Mouse (Mus musculus) stomach, postnatal 0 days (tissue): ENCODE data around the gene Herc1.

Source experiments
- CTCF ChIP-seq: IDR thresholded peaks from 2 replicates; pipeline ENCODE4 v1.5.1; 2016; ENCODE audit warnings: antibody characterized with exemption, low read depth, mild to moderate bottlenecking, moderate library complexity
- EP300 ChIP-seq: optimal IDR thresholded peaks from 2 replicates; pipeline ENCODE3; 2016; ENCODE audit warnings: antibody characterized with exemption

DNA sequence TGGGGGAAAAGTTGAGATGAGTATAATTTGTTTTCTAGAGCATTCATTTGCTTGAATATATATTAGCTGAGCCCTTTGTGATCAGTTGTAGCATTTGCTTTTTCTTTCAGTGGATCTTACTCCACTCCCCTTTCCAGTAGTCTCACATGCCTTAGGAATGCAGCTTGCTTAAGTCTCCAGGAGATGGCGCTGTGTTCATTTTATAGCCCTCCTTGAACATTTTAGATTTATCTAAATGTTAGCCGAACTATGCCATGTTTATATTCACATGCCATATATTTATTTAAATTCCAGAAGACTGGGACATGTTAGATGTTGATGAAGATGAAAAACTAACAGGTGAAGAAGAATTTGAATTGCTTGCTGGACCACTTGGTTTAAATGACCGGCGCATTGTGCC is 114.8 kb downstream of the Herc1 start:
- TF ChIP-seq CTCF = peak; percentile 82
- TF ChIP-seq EP300 = no peak
